Mouse (Mus musculus) left cerebral cortex, adult 9 months (tissue): ENCODE results near the gene Gm21897.
"Not testable (repeated sequence)": the region's sequence is repeated elsewhere in the genome, so short reads cannot be mapped to it uniquely, and the experiment has no call there.

ENCODE experiments used
- DNase-seq, 2 experiments: peaks; one replicate each; pipeline ENCODE4 v3.0.0; 2022; ENCODE audit warnings: low spot score in 2 of 2

Gm21897 gene

GRCm38 (mm10) chr16:15317158-15317557 lies at the start of gene Gm21897:
TSS of gene Gm21897 (plus strand) at chr16:15317458.
- not testable (repeated sequence) for DNase-seq

- no peak for DNase-seq
Observed at GRCm38 (mm10) chr16:15272291-15272690, 45.0 kb upstream of the Gm21897 start.

- DNase-seq = no peak
Observed at GRCm38 (mm10) chr16:15277461-15277860, 39.8 kb upstream of the Gm21897 start.

GRCm38 (mm10) chr16:15293041-15293440 lies 24.2 kb upstream of the Gm21897 start:
- no peak for DNase-seq

- no peak for DNase-seq
Observed at GRCm38 (mm10) chr16:15294289-15294688, 23.0 kb upstream of the Gm21897 start.

GRCm38 (mm10) chr16:15294911-15295659 lies 22.2 kb upstream of the Gm21897 start:
- DNase-seq = no peak

GRCm38 (mm10) chr16:15334526-15334925 lies 17.3 kb downstream of the Gm21897 start:
- DNase-seq = no peak

- peak in 1 of 2 experiments; percentile 23 for DNase-seq
Observed at GRCm38 (mm10) chr16:15339051-15339450, 21.8 kb downstream of the Gm21897 start.

- no peak for DNase-seq
Observed at GRCm38 (mm10) chr16:15346045-15346444, 28.8 kb downstream of the Gm21897 start.

GRCm38 (mm10) chr16:15349381-15349780 lies 32.1 kb downstream of the Gm21897 start:
- DNase-seq = no peak

- no peak for DNase-seq
Observed at GRCm38 (mm10) chr16:15351301-15351700, 34.0 kb downstream of the Gm21897 start.

- DNase-seq = no peak
Observed at GRCm38 (mm10) chr16:15352320-15352719, 35.1 kb downstream of the Gm21897 start.

GRCm38 (mm10) chr16:15354901-15355300 lies 37.6 kb downstream of the Gm21897 start:
- DNase-seq = no peak

- DNase-seq = no peak
Observed at GRCm38 (mm10) chr16:15355339-15355738, 38.1 kb downstream of the Gm21897 start.

GRCm38 (mm10) chr16:15357766-15358165 lies 40.5 kb downstream of the Gm21897 start:
- DNase-seq = peak in 1 of 2 experiments; percentile 15

GRCm38 (mm10) chr16:15359110-15359782 lies 42.0 kb downstream of the Gm21897 start:
- DNase-seq = no peak

GRCm38 (mm10) chr16:15360825-15361224 lies 43.6 kb downstream of the Gm21897 start:
- DNase-seq = no peak
